Mouse (Mus musculus): ENCODE data around the gene Zbed4.

DNA sequence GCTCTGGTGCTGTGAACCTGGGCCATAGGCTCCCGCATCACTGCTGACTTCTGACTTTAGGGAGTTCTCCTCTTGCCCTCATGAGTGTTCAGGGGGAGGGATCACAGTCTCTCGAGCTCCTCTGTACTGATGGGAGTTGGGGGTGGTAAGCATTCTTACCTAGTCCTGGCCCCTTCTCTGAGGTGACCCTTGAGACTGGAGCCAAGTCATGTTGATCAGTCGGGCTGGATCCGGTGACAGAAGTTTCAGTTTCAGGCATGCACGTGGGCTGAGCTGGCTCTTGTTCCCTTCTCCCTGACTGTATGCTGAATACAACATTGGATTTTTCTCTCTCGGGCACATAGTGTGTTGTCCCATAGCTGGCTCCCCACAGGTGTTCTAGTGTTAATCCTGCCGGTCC lies 69.9 kb downstream of the Zbed4 start:
- TF ChIP-seq CTCF (IDR thresholded peaks at IDR 0.05; ENCODE audit: borderline replicate concordance, control insufficient read depth, extremely low read depth, insufficient read depth, low read length, poor library complexity): no peak
- no peak for TF ChIP-seq POLR2A (IDR thresholded peaks at IDR 0.05; ENCODE audit: control insufficient read depth, extremely low read depth, insufficient read depth, low read length, poor library complexity)
